Mouse (Mus musculus) bone marrow, adult 2 months (tissue): ENCODE measurements around the gene Gm9958. TPM values are rescaled to one million over a fixed set of nuclear protein-coding genes. Genes with fewer than 3 reads are reported as not detected.

ENCODE experiments used
- H3K27ac ChIP-seq: fragments of 200-500 bp; 2 replicates; pipeline ENCODE4 v1.5.1; 2012; ENCODE audit warnings: low read depth, mild to moderate bottlenecking, control low read depth, inconsistent platforms, low read length; ENCODE audit not compliant: control insufficient read depth, poor library complexity, insufficient read depth
- H3K4me1 ChIP-seq: fragments of 200-500 bp; 2 replicates; pipeline ENCODE4 v1.6.1; 2011; ENCODE audit warnings: low read length; ENCODE audit not compliant: control insufficient read depth, insufficient read depth
- H3K4me3 ChIP-seq: fragments of 200-500 bp; replicated peaks from 2 replicates; pipeline ENCODE3; 2011; ENCODE audit warnings: mild to moderate bottlenecking, low read depth, low read length, control low read depth; ENCODE audit not compliant: control insufficient read depth
- CTCF ChIP-seq: fragments of 200-500 bp; IDR thresholded peaks from 2 replicates; pipeline ENCODE4 v1.5.1; 2011; ENCODE audit warnings: low read length, control low read depth; ENCODE audit not compliant: control insufficient read depth, insufficient read depth
- POLR2A ChIP-seq: fragments of 200-500 bp; IDR thresholded peaks from 2 replicates; pipeline ENCODE4 v1.6.1; 2011; ENCODE audit warnings: low read depth, mild to moderate bottlenecking, control low read depth, low read length, borderline replicate concordance; ENCODE audit not compliant: control insufficient read depth
- WGBS: fragments of 180-500 bp; shearing (Covaris S2); methylation state at CpG from one replicate; pipeline ENCODE4 v1.1.7; 2018; 5-methylcytosine and 5-hydroxymethylcytosine counted together
- polyA plus RNA-seq: library from polyadenylated mRNA; stranded (reverse); fragments of >200 nt; gene quantifications from 2 replicates; pipeline ENCODE4 v1.2.4, GENCODE M21; 2011; ENCODE audit warnings: low replicate concordance; ENCODE audit not compliant: missing spikeins, insufficient read depth, insufficient read length

Gm9958 gene
- polyA plus RNA-seq, 1 experiment = 2.0 TPM

DNA sequence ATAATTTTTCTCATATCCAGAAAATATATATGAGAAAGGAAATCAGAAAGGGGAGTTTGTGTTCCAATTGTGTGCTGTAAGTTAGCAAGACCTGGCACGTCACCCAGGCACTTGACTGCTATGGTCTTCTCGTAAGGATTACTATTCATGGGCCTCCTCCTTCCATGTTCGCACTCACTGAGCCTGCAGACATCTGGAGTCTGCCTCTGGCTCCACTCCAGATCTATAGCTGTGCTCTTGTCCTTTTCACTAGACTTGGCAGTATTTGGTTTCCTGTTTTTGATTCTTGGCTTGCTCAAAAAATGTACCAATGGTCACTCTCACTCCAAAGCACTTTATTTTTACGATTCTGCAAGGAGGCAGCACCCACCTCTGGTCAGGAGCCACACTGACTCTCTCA lies 14.5 kb downstream of the Gm9958 start:
- no peak for TF ChIP-seq POLR2A
- TF ChIP-seq CTCF = no peak
- 57% methylated on average over 4 of the region's 4 CpGs for WGBS
- Histone ChIP-seq H3K4me3 (no peak overlapping the region), H3K4me1 (no peaks in the 10 kb centered on the region), H3K27ac (no peak overlapping the region)

DNA sequence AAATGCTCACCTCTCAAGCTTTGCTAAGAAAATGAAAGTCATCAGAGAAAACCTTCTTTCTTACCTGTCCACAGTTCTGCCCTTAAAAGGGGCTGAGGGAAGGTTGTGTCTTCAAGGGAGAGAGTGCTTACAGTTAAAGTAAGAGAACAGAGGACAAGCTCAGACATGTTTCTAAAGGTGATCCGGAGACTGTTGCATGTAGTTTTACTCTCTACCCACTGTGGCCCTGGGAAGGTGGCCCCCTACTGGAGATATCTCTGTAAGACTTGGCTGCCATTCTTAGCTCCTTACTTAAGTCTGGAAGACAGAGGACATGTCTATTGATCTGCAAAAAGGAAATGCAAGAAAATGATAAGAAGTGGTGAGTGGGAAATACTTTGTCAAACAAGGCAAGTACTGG lies 16.1 kb downstream of the Gm9958 start:
- TF ChIP-seq POLR2A (no peak), CTCF (peak; percentile 24; the same call in 1 of the 2 replicates)
- 30% methylated on average over 1 of the region's 1 CpGs for WGBS

GRCm38 (mm10) chr5:90393764-90394163 lies 26.8 kb downstream of the Gm9958 start:
- WGBS = 41% methylated on average over 5 of the region's 5 CpGs
- no peak overlapping the region for H3K4me3 ChIP-seq
- no peaks in the 10 kb centered on the region for H3K4me1 ChIP-seq
- no peak for TF ChIP-seq POLR2A
- no peak for TF ChIP-seq CTCF
- no peak overlapping the region for H3K27ac ChIP-seq

More for the DNA sequence above, 16.1 kb downstream of the Gm9958 start:
- H3K4me1 ChIP-seq = no peaks in the 10 kb centered on the region
- no peak overlapping the region for H3K27ac ChIP-seq
- no peak overlapping the region for H3K4me3 ChIP-seq

DNA sequence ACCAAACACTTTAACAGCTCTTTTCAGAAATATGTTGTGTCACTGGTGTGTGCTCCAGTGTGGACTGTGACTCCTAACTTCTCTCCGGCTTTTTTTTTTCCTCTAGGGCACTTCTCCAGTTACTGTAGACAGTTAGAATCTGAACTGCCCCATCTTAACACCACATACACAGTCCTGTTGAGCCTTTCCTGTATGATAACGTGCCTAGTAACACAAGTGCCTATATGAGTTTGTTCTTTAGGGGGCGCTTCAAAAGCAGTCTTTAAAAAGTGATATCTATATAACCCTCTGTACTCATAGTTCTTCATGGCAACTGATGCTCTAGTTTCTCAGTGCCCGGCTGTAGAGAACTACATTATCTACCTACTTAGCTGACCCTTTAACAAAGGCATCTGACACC lies 27.3 kb downstream of the Gm9958 start:
- no peak for TF ChIP-seq POLR2A
- no peak for TF ChIP-seq CTCF
- 56% methylated on average over 4 of the region's 4 CpGs for WGBS
- no peaks in the 10 kb centered on the region for H3K4me1 ChIP-seq
- no peak overlapping the region for H3K27ac ChIP-seq
- no peak overlapping the region for H3K4me3 ChIP-seq

DNA sequence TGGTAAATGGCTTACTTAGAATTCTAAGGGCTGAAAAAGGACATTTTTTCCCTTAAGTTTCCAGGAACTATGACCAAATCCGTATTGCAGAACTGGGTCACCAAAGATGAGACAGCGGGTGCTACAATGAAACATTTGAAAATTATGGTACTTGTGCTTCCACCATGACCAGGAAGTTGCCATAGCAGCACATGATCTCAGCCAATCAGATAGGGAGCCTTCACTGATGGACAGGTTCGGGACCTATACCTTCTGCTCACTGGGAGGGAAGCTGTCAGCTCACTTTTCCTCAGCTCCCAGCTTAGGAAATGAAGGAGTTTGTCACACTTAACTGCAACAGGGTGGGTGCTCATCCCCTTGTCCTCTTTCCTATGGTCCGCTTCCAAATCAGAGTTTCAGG lies 29.8 kb downstream of the Gm9958 start:
- 75% methylated on average over 4 of the region's 4 CpGs for WGBS
- H3K4me3 ChIP-seq = no peak overlapping the region
- no peak overlapping the region for H3K27ac ChIP-seq
- no peak for TF ChIP-seq POLR2A
- no peaks in the 10 kb centered on the region for H3K4me1 ChIP-seq

DNA sequence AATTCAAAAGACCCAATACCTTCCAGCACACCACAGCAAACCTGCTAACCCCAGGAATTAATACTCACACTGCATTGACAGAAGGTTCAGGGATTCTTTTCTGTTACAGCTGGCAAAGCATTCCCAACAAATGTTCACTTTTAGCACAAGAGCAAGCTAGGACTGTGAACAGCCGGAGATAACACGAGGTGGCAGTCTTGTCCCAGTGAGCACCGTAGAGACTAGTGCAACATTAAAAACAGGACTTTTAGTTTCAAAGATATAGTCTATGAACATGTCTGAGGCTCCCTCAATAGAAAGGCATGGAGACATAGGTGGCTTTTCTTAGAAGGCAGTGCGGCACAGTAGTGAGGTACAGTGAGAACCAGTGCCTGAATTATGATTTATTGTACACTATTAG lies 38.2 kb downstream of the Gm9958 start:
- 78% methylated on average over 4 of the region's 4 CpGs for WGBS
- H3K4me1 ChIP-seq = no peaks in the 10 kb centered on the region
- no peak overlapping the region for H3K4me3 ChIP-seq
- TF ChIP-seq POLR2A (no peak), CTCF (no peak)
- no peak overlapping the region for H3K27ac ChIP-seq

- H3K27ac ChIP-seq = no peak overlapping the region
These were observed 47.3 kb downstream of the Gm9958 start for GRCm38 (mm10) chr5:90414142-90414924.

DNA sequence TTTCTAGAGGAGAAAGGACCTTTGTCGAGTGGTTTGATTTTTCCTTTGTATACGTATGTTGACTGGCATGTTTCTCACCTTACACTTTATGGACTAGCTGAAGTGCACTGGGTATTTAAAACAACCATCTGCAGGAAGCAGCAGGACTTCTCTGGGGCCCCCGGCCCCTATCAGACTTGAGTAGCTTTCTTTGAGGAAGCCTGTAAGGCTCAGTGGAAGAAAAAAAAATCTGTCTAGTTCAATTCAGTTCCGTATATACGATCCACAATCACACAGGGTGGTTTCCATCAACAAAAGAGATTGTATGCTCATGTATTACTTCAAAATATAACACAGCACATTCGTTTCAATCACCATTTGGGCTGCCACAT lies 47.9 kb downstream of the Gm9958 start:
- Histone ChIP-seq H3K27ac (no peak overlapping the region), H3K4me1 (no peaks in the 10 kb centered on the region), H3K4me3 (no peak overlapping the region)
- TF ChIP-seq POLR2A = no peak
- no peak for TF ChIP-seq CTCF
- 4% methylated on average over 6 of the region's 6 CpGs for WGBS

More at GRCm38 (mm10) chr5:90414142-90414924, 47.3 kb downstream of the Gm9958 start:
- Histone ChIP-seq H3K4me1 (no peaks in the 10 kb centered on the region), H3K4me3 (no peak overlapping the region)
- TF ChIP-seq POLR2A (no peak), CTCF (no peak)
- WGBS = 22% methylated on average over 8 of the region's 8 CpGs

Other genes with a start within 250 kb of the Gm9958 start
- gene Cox18, start 143.2 kb upstream of the Gm9958 start, polyA plus RNA-seq = 9.8 and 18.1 TPM in 2 replicates
- 19.6 and 31.0 TPM in 2 replicates for gene Ankrd17, start 627 bp upstream of the Gm9958 start, polyA plus RNA-seq
- 53.1 and 205 TPM in 2 replicates for gene Alb, start 93.7 kb downstream of the Gm9958 start, polyA plus RNA-seq
- gene Afp, start 123.5 kb downstream of the Gm9958 start, polyA plus RNA-seq = 1.8 and 2.6 TPM in 2 replicates
- gene Afm, start 151.7 kb downstream of the Gm9958 start, polyA plus RNA-seq = not detected in 2 replicates
- not detected in 2 replicates for gene 5830473C10Rik, start 193.9 kb downstream of the Gm9958 start, polyA plus RNA-seq